Mouse (Mus musculus): ENCODE results near the gene Aldh18a1.

DNA sequence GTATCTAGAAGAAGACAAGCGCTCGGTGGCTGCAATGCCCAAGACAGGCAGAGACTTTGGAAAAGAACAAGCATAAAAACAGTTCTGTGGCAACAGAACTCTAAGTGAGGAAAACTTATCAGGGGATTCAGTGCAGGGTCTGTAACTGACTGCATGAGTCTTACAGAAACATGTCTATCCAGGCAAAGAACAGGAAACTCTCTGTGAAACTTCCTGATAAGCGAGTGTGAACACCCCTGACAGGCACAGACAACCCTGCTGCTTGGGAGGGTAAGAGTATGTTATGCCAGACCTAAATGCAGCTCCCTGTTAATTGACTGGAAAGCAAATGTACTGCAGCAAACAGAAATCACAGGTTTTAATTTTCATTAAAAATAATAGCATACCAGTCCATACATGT, 13.6 kb upstream of the Aldh18a1 start:
- TF ChIP-seq POLR2A (IDR thresholded peaks at IDR 0.05; ENCODE audit: low read depth, low read length) (no peak), CTCF (conservative IDR thresholded peaks at IDR 0.05 in 1 of 2, IDR thresholded peaks at IDR 0.05 in 1 of 2; ENCODE audit: low read depth in 2 of 2, low read length in 2 of 2) (no peak), CHD2 (IDR thresholded peaks at IDR 0.05; ENCODE audit: low read length) (no peak)

Measured in CH12.LX (cell line).